Mouse (Mus musculus) yolk sac, embryonic 10.5 days (tissue): ENCODE data around the gene Foxn3.

Experiments
- DNase-seq: peaks from one replicate; pipeline ENCODE4 v3.0.0-alpha.2; 2017; ENCODE audit warnings: low spot score

Gene Foxn3

GRCm38 (mm10) chr12:99254436-99254835, 308.9 kb downstream of the Foxn3 start:
- no peak for DNase-seq

- DNase-seq: no peak
Observed at GRCm38 (mm10) chr12:99253562-99253961, 309.8 kb downstream of the Foxn3 start.

- no peak for DNase-seq
Observed at GRCm38 (mm10) chr12:99248606-99249005, 314.8 kb downstream of the Foxn3 start.

GRCm38 (mm10) chr12:99247939-99248338, 315.4 kb downstream of the Foxn3 start:
- DNase-seq: no peak

- no peak for DNase-seq
Observed at GRCm38 (mm10) chr12:99246984-99247746, 316.2 kb downstream of the Foxn3 start.

- no peak for DNase-seq
Observed at GRCm38 (mm10) chr12:99244673-99245072, 318.7 kb downstream of the Foxn3 start.

- DNase-seq: no peak
Observed at GRCm38 (mm10) chr12:99244264-99244663, 319.1 kb downstream of the Foxn3 start.

- DNase-seq: no peak
Observed at GRCm38 (mm10) chr12:99243316-99243715, 320.1 kb downstream of the Foxn3 start.

- no peak for DNase-seq
Observed at GRCm38 (mm10) chr12:99240185-99240726, 323.1 kb downstream of the Foxn3 start.

GRCm38 (mm10) chr12:99239735-99240134, 323.6 kb downstream of the Foxn3 start:
- DNase-seq: no peak

GRCm38 (mm10) chr12:99237497-99237896, 325.9 kb downstream of the Foxn3 start:
- DNase-seq: no peak

GRCm38 (mm10) chr12:99234346-99234745, 329.0 kb downstream of the Foxn3 start:
- no peak for DNase-seq

GRCm38 (mm10) chr12:99233386-99233785, 330.0 kb downstream of the Foxn3 start:
- no peak for DNase-seq

- no peak for DNase-seq
Observed at GRCm38 (mm10) chr12:99232478-99232877, 330.9 kb downstream of the Foxn3 start.

GRCm38 (mm10) chr12:99231321-99231720, 332.1 kb downstream of the Foxn3 start:
- no peak for DNase-seq

GRCm38 (mm10) chr12:99230783-99231048, 332.7 kb downstream of the Foxn3 start:
- DNase-seq: no peak

GRCm38 (mm10) chr12:99229973-99230782, 333.2 kb downstream of the Foxn3 start:
- DNase-seq: no peak

- no peak for DNase-seq
Observed at GRCm38 (mm10) chr12:99227313-99227952, 335.9 kb downstream of the Foxn3 start.

GRCm38 (mm10) chr12:99224863-99225603, 338.3 kb downstream of the Foxn3 start:
- DNase-seq: no peak

- DNase-seq: no peak
Observed at GRCm38 (mm10) chr12:99221087-99221846, 342.1 kb downstream of the Foxn3 start.

GRCm38 (mm10) chr12:99220333-99220732, 343.0 kb downstream of the Foxn3 start:
- no peak for DNase-seq
